Mouse (Mus musculus): ENCODE measurements around the gene Chrnb1. TPM values are rescaled to one million over a fixed set of nuclear protein-coding genes. Genes with fewer than 3 reads are reported as not detected.
A peak's percentile ranks its signal among the peaks of the same experiment; 100 is the strongest.

Chrnb1 gene
- polyA plus RNA-seq, 1 experiment from 2014 or later: not detected

DNA sequence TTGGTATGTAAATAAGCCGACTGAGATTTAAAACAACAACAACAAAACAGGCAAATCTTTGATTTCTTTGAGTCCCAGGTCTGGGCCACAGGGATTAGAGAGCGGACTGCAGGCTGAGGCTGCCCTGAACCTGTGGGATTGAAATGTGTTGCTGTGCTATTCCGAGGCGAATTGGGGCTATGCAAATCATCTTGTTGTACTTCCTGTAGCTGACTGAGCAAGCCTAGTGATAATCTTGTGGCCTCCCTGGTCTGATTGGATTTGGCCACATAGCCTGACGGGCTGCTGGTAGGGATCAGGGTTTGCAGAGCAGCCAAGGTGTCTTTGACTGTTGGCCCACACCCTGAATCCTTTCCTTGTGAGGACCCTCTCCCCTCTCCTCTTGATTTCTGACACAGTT lies 20.8 kb downstream of the Chrnb1 start:
- Histone ChIP-seq H3K27ac (no peak overlapping the region), H3K79me2 (ENCODE audit: inconsistent target) (peaks cover 10% of the 10 kb centered on the region), H3K36me3 (ENCODE audit: inconsistent target) (peaks cover 14% of the 10 kb centered on the region; the same call in 1 of the 2 replicates), H3K4me3 (ENCODE audit: inconsistent target) (no peak overlapping the region)
- 63% methylated on average over 5 of the region's 5 CpGs for WGBS (ENCODE audit: missing documents)

GRCm38 (mm10) chr11:69767625-69767909 lies 28.2 kb downstream of the Chrnb1 start:
- H3K27ac ChIP-seq: no peak overlapping the region
- H3K4me3 ChIP-seq (ENCODE audit: inconsistent target): no peak overlapping the region
- peaks cover 46% of the 10 kb centered on the region for H3K79me2 ChIP-seq (ENCODE audit: inconsistent target)
- no peaks in the 10 kb centered on the region for H3K36me3 ChIP-seq (ENCODE audit: inconsistent target)
- 92% methylated on average over 4 of the region's 4 CpGs for WGBS (ENCODE audit: missing documents)

DNA sequence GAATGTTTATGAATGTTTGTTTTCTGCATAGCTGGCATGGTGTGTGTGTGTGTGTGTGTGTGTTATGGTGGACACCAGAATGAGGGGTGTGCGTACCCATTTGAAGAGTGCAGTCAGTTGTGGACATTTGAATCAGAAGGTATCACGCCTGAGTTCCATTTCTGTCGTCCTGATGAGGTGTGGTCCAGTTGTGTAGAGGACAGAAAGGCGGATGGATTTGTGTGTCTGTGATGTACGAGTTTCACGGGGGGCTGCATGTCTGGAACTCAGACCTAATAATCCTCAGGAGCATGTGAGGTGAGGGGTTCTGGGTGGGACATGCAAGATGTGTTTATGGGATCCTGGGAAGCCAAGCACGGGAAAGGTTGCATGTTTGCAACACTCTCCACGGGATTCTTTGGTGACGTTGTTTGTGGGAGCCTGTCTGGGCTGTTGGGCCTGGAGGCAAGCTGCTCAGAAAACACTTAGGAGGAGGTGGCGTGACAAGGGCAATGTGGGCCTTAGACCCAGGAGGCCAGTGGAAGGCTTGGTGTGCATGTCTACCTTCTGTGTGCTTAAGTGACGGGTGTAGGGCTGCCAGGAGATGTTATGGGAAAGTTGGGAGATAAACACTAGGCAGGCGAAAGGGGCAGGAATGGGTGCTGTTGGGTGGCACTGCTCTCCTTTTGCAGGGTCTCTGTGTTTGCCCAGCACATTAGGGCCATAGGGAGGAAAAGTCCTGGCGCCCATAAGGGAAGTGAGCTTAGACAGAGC lies 28.7 kb downstream of the Chrnb1 start:
- H3K79me2 ChIP-seq (ENCODE audit: inconsistent target): peaks cover 46% of the 10 kb centered on the region
- WGBS (ENCODE audit: missing documents): 91% methylated on average over 13 of the region's 13 CpGs
- H3K36me3 ChIP-seq (ENCODE audit: inconsistent target): no peaks in the 10 kb centered on the region
- peak overlapping the region; percentile 53 for H3K4me3 ChIP-seq (ENCODE audit: inconsistent target)
- no peak overlapping the region for H3K27ac ChIP-seq

DNA sequence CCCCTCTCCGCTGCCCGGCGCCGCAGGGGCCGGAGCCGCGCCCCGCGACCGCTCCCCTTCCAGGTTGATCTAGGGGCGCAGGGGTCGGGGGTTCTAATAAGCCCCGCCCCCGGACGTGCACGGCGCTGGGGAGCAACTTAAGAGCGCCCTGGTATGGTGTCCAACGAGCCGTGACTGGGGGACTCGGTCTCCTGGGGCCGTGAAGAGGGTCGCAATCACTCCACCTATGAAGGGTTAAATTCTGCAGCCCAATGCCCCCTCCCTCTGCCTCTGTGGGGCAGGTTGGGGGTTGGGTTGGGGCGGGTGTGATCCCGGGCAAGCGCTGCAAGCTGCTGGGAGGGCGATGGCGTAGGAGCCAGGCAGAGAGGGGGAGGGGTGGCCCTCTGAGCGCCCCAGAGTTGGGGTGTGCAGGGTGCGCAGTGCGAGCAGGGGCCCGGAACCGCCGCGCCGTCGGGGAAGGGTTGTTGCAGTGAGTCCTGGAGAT lies 29.6 kb downstream of the Chrnb1 start:
- H3K4me3 ChIP-seq (ENCODE audit: inconsistent target): peak overlapping the region; percentile 53
- 1% methylated on average over 36 of the region's 37 CpGs for WGBS (ENCODE audit: missing documents)
- no peak overlapping the region for H3K27ac ChIP-seq
- H3K36me3 ChIP-seq (ENCODE audit: inconsistent target): no peaks in the 10 kb centered on the region
- peaks cover 46% of the 10 kb centered on the region for H3K79me2 ChIP-seq (ENCODE audit: inconsistent target)

- H3K4me3 ChIP-seq (ENCODE audit: inconsistent target): peak within 1 kb of the TSS; percentile 53
- WGBS (ENCODE audit: missing documents): 27% methylated on average over 16 of the region's 55 CpGs
- H3K36me3 ChIP-seq (ENCODE audit: inconsistent target): no peaks in the 10 kb centered on the region
- no peak within 1 kb of the TSS for H3K27ac ChIP-seq
- peaks cover 40% of the 10 kb centered on the region for H3K79me2 ChIP-seq (ENCODE audit: inconsistent target)
Measured at GRCm38 (mm10) chr11:69765221-69766125, 30.3 kb downstream of the Chrnb1 start, which contains the start of gene Zbtb4. TSS of gene Zbtb4 (plus strand) at chr11:69765912.

DNA sequence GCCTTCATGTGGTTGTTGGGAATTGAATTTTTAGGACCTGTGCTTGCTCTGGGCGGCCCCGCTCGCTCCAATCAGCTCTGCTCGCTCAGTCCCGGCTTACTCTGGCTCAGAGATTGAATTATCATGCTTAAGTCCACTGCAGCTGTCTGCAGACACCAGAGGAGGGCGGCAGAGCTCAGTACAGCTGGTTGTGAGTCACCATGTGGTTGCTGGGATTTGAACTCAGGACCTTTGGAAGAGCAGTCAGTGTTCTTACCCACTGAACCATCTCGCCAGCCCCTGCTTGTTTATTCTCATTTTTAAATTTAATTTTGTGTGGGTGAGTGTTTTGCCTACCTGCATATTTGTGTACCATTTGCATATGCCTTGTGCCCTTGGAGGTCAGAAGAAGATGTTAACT lies 32.2 kb downstream of the Chrnb1 start:
- Histone ChIP-seq H3K79me2 (ENCODE audit: inconsistent target) (peaks cover 22% of the 10 kb centered on the region), H3K27ac (no peak overlapping the region), H3K4me3 (ENCODE audit: inconsistent target) (no peak overlapping the region), H3K36me3 (ENCODE audit: inconsistent target) (no peaks in the 10 kb centered on the region)
- WGBS (ENCODE audit: missing documents): 90% methylated on average over 7 of the region's 7 CpGs

DNA sequence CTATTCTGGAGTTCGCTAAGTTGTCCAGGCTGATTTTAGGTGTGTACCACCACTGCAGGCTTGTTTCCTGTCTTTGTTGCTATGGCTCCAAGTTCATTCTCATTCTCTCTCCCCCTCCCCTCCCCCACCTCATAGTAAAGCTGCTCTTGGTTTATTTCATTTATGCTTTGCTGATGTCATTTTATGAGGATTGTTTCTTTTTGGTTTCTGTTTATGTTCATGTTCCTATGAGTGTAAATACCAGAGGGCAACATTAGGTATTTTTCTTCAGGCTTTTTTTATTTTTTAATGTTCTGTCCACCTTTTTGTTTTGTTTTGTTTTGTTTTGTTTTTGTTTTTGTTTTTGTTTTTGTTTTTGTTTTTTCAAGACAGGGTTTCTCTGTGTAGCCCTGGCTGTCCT lies 33.9 kb downstream of the Chrnb1 start, which contains the start of gene Slc35g3:
Gene Slc35g3, minus strand, starts transcription at position 101 of the 400 bp plus-strand sequence.
- 67% methylated on average over 1 of the region's 1 CpGs for WGBS (ENCODE audit: missing documents)
- Histone ChIP-seq H3K79me2 (ENCODE audit: inconsistent target) (peaks cover 15% of the 10 kb centered on the region), H3K4me3 (ENCODE audit: inconsistent target) (no peak within 1 kb of the TSS), H3K36me3 (ENCODE audit: inconsistent target) (no peaks in the 10 kb centered on the region), H3K27ac (no peak within 1 kb of the TSS)

- H3K27ac ChIP-seq: no peak overlapping the region
- no peaks in the 10 kb centered on the region for H3K36me3 ChIP-seq (ENCODE audit: inconsistent target)
- H3K4me3 ChIP-seq (ENCODE audit: inconsistent target): no peak overlapping the region
- 100% methylated on average over 6 of the region's 7 CpGs for WGBS (ENCODE audit: missing documents)
- peaks cover 20% of the 10 kb centered on the region for H3K79me2 ChIP-seq (ENCODE audit: inconsistent target)
Measured at GRCm38 (mm10) chr11:69760901-69761200, 34.9 kb downstream of the Chrnb1 start.

DNA sequence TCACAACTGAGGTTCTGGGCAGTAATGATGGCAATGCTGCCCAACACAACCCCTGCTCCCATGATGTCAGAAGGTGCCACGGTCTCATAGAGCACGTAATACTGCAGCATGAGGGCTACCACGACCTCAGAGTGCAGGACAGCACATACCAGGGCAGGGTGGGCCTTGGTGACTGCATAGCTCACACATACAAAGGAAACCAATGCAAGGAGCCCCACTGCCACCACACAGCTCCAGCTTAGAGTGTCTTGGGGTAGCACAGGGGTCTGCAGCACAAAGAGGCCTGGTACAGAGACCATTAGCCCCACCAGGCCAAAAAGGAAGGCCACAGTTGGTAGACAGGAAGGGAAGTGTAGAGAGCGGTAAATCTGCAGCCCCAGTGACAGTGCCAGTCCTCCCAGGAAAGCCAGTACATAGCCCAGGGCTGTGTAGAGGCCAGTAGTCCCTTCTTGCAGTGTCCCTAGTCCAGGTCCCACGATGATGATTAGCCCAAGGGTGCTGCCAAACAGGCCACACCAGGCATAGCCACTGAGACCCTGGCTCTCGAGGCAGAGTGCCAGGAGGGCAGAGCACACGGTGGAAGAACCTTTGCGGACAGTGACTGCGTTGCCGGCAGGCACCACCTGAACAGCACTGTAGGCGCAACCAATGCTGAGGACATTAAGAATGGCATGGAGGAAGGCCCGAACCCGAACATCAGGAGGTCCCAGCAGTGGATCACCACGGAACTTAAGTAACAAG lies 35.4 kb downstream of the Chrnb1 start:
- Histone ChIP-seq H3K4me3 (ENCODE audit: inconsistent target) (no peak overlapping the region), H3K36me3 (ENCODE audit: inconsistent target) (no peaks in the 10 kb centered on the region), H3K27ac (no peak overlapping the region), H3K79me2 (ENCODE audit: inconsistent target) (peaks cover 25% of the 10 kb centered on the region)
- 73% methylated on average over 10 of the region's 14 CpGs for WGBS (ENCODE audit: missing documents)

DNA sequence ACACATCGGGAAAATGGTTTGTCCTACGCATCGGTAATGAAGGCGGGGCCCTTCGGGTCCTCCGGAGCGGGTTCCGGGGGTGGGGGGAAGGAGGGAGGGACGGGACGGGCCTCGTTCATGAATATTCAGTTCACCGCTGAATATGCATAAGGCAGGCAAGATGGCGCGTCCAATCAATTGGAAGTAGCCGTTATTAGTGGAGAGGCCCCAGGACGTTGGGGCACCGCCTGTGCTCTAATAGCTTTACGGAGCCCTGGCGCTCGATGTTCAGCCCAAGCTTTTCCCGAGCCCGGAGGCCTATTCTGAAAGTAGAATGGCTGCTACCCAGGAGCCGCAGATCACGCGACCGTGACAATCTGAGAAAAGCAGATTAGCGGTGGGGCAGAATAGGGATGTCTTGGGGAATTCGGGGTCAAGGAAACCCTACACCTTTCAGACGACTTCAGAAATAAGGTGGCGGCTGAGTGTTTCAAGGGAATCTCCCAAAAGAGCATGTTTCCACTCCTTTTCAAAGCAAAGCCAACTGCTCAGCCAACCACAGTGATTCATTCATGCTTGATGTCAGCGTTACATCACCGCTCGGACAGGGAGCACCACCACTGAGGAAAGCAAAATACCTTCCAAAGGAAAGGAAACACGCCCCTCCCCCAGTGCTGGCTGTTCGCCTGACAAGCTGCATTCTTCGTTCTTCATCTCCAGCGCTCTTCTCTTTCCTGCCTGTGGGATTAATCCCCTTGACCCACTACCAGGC lies 36.6 kb downstream of the Chrnb1 start:
- Histone ChIP-seq H3K4me3 (ENCODE audit: inconsistent target) (peak overlapping the region; percentile 53), H3K79me2 (ENCODE audit: inconsistent target) (peaks cover 37% of the 10 kb centered on the region), H3K27ac (peak overlapping the region; percentile 95), H3K36me3 (ENCODE audit: inconsistent target) (no peaks in the 10 kb centered on the region)
- 2% methylated on average over 37 of the region's 37 CpGs for WGBS (ENCODE audit: missing documents)

DNA sequence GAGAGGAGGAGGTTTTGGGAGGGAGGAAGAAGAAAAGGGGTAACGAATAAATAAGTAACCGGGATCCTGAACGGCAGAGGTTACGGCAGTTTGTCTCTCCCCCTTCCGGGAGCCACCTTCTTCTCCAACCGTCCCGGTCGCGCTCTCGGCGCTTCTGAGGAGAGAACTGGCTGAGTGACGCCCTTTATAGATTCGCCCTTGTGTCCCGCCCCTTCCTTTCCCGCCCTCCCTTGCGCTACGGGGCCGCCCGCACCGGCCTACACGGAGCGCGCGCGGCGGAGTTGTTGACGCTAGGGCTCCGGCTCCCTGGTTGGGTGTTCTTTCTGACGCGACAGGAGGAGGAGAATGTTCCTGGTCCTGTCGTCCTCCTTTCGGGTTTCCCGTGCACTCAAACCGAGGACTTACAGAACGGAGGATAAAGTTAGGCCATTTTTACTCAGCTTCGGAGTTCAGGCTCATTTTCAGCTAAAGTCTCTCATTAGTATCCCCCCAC lies 37.2 kb downstream of the Chrnb1 start, which contains the start of gene Polr2a:
Gene Polr2a, minus strand, starts transcription at position 160 of the 493 bp plus-strand sequence.
- Histone ChIP-seq H3K36me3 (ENCODE audit: inconsistent target) (no peaks in the 10 kb centered on the region), H3K27ac (peak within 1 kb of the TSS; percentile 95), H3K79me2 (ENCODE audit: inconsistent target) (peaks cover 43% of the 10 kb centered on the region), H3K4me3 (ENCODE audit: inconsistent target) (peak within 1 kb of the TSS; percentile 53)
- WGBS (ENCODE audit: missing documents): under 1% methylated on average over 34 of the region's 36 CpGs

GRCm38 (mm10) chr11:69758090-69758456 lies 37.7 kb downstream of the Chrnb1 start:
- Histone ChIP-seq H3K36me3 (ENCODE audit: inconsistent target) (no peaks in the 10 kb centered on the region), H3K27ac (peak overlapping the region; percentile 95), H3K79me2 (ENCODE audit: inconsistent target) (peaks cover 48% of the 10 kb centered on the region), H3K4me3 (ENCODE audit: inconsistent target) (peak overlapping the region; percentile 53)
- WGBS (ENCODE audit: missing documents): under 1% methylated on average over 17 of the region's 26 CpGs

DNA sequence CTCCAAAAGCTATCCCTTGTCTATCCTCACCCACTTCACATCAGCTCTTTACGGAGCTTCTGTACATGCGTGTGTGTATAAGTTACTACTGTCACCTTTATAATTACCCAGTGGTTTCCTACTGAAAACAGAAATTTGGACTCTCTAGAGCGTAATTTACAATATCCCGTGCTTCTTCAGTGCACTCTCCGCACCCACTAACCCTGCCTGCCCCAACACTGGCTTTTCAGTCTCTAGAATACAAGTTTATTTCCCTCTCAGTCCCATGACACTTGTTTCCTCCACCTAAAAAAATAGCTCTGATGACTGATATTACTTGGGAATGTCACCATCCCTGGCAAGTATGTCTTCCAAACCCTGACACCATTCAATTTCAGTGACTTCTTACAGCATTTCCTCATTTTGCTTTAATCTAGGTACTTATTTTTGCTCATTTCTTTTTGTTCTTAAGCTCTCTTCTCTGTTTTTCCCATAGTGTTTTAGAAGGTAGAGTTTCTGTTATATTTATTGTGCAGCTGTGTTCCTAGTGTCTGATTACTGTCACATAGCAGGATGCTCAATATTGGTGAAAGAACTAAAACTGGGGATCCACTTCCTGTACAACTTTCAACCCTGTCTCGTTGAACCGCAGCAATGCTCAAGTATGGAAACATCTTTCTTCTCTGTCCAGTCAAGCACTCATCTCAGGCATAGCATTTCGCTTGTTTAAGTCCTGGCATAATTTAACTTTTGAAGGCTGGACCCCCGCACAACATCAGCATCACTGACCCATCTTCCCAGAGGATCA lies 38.2 kb downstream of the Chrnb1 start:
- 42% methylated on average over 9 of the region's 9 CpGs for WGBS (ENCODE audit: missing documents)
- Histone ChIP-seq H3K79me2 (ENCODE audit: inconsistent target) (peaks cover 54% of the 10 kb centered on the region), H3K27ac (peak overlapping the region; percentile 95), H3K4me3 (ENCODE audit: inconsistent target) (peak overlapping the region; percentile 53), H3K36me3 (ENCODE audit: inconsistent target) (no peaks in the 10 kb centered on the region)

Measured in macrophage (primary cell).